Mouse (Mus musculus) C2C12 (cell line): ENCODE measurements around the gene Bcl2a1a.

Experiments
- CEBPB ChIP-seq: IDR thresholded peaks from one replicate; pipeline ENCODE4 v1.6.1; 2011; ENCODE audit warnings: low read depth, mild to moderate bottlenecking, control low read depth, moderate library complexity
- CTCF ChIP-seq: IDR thresholded peaks from one replicate; pipeline ENCODE4 v1.5.1; 2011; ENCODE audit not compliant: control insufficient read depth, insufficient read depth, insufficient read length
- MAX ChIP-seq: IDR thresholded peaks from one replicate; pipeline ENCODE4 v1.6.1; 2011; ENCODE audit warnings: mild to moderate bottlenecking, control low read depth

DNA sequence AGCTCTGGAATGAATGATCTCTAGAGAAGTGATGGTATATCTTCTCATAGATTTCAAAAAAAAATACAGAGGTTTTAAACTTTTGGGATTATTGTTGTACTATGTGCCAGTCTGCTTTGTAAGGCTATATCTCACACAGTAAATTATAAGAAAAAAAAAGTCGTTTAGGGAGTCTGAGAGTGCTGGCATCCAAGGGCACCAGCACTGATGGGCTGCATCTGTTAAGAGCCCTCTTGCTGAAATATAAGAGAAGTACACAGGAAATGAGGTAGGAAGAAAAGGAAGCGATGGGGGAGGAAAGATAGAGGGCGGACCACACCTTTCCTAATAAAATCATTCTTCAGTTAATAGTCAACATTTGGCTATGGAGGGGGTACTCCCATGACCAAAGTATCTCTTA lies 2.2 kb downstream of the Bcl2a1a start:
- TF ChIP-seq CTCF (no peak), CEBPB (no peak), MAX (no peak)
